Mouse (Mus musculus): Measurements from ENCODE around the gene Gm49358. TPM values are rescaled to one million over a fixed set of nuclear protein-coding genes. Genes with fewer than 3 reads are reported as not detected.

Gene Gm49358
- polyA plus RNA-seq, 1 experiment from 2014 or later = not detected

DNA sequence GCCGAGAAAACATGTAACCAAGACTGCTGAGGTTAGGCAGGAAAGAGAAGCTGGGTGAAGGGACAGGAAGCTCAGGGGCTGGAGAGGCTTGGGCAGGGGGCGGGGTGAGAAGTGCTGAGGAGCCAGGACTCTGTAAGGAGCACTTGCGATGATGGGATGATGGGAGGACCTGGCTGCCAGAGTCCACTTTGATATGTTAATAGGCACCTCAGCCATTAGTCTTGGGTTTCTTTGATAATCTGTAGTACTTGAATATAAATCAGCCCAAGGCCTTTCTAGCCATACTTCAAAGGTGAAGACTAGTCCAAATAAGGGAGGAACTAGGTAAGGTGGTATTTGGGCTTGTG is 1.4 kb upstream of the Gm49358 start:
- DNase-seq (ENCODE audit: low spot score) = no peak
- Histone ChIP-seq H3K4me3 (no peak overlapping the region), H3K27me3 (ENCODE audit: insufficient read depth, poor library complexity, severe bottlenecking) (no peaks in the 10 kb centered on the region), H3K36me3 (no peaks in the 10 kb centered on the region), H3K9me3 (no peaks in the 10 kb centered on the region), H3K27ac (no peak overlapping the region), H3K4me1 (replicated peaks) (no peaks in the 10 kb centered on the region)
- 76% methylated on average over 3 of the region's 3 CpGs for WGBS

- H3K4me3 ChIP-seq = no peak overlapping the region
- DNase-seq (ENCODE audit: low spot score) = no peak
- WGBS = 87% methylated on average over 4 of the region's 4 CpGs
These were observed 1.7 kb downstream of the Gm49358 start for GRCm38 (mm10) chr10:86765344-86765966.

DNA sequence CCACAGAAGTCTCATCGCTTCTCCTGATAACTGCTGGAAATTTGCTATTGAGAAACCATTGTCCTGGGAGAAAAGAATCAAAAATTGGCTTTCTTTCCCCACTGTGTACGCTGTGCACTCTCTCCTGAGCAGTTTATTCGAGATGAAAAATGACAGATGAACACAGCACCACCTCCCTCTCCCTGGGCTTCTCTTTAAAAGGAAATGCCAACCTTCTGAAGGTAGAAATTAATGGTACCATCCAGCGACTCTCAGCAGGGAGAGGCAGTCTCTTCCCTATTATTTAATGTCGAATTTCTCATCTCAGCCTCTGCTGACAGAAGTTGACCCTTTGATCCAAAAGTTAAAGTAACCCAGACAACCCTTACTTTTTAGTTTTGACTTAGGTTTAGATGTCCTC is 5.4 kb downstream of the Gm49358 start:
- Histone ChIP-seq H3K27ac (no peak overlapping the region), H3K27me3 (ENCODE audit: insufficient read depth, poor library complexity, severe bottlenecking) (no peaks in the 10 kb centered on the region), H3K9me3 (no peaks in the 10 kb centered on the region), H3K4me3 (no peak overlapping the region), H3K36me3 (no peaks in the 10 kb centered on the region), H3K4me1 (replicated peaks) (peaks cover 11% of the 10 kb centered on the region)
- no peak for DNase-seq (ENCODE audit: low spot score)
- 66% methylated on average over 5 of the region's 5 CpGs for WGBS

More at GRCm38 (mm10) chr10:86765344-86765966, 1.7 kb downstream of the Gm49358 start:
- H3K9me3 ChIP-seq = no peaks in the 10 kb centered on the region
- H3K27me3 ChIP-seq (ENCODE audit: insufficient read depth, poor library complexity, severe bottlenecking) = no peaks in the 10 kb centered on the region
- peaks cover 11% of the 10 kb centered on the region for H3K4me1 ChIP-seq (replicated peaks)
- no peak overlapping the region for H3K27ac ChIP-seq
- H3K36me3 ChIP-seq = no peaks in the 10 kb centered on the region

DNA sequence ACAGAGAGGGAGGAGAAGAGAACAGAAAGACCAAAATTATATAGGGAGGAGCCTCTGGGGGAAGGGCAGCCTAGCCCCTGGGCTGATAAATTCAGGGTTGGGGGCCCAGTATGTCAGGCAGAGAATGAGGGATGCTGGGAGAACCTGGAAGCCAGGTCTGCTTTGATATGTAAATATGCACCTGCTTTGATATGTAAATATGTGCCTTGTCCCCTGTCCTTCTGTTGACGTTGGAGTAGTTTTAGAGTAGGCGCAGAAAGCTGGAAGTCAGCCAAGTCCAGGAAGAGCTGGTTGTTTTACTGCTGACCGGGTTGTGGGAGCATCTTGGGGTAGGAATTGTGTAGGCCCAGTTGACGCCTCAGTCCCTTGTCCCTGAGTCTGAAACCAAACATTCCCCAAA is 6.0 kb downstream of the Gm49358 start:
- Histone ChIP-seq H3K36me3 (no peaks in the 10 kb centered on the region), H3K9me3 (no peaks in the 10 kb centered on the region), H3K27ac (no peak overlapping the region), H3K4me1 (replicated peaks) (peaks cover 11% of the 10 kb centered on the region), H3K4me3 (no peak overlapping the region), H3K27me3 (ENCODE audit: insufficient read depth, poor library complexity, severe bottlenecking) (no peaks in the 10 kb centered on the region)
- no peak for DNase-seq (ENCODE audit: low spot score)
- 51% methylated on average over 4 of the region's 4 CpGs for WGBS

- H3K36me3 ChIP-seq = no peaks in the 10 kb centered on the region
- 85% methylated on average over 5 of the region's 5 CpGs for WGBS
- H3K27me3 ChIP-seq (ENCODE audit: insufficient read depth, poor library complexity, severe bottlenecking) = no peaks in the 10 kb centered on the region
- H3K4me3 ChIP-seq = no peak overlapping the region
- no peak for DNase-seq (ENCODE audit: low spot score)
- no peak overlapping the region for H3K27ac ChIP-seq
- no peaks in the 10 kb centered on the region for H3K9me3 ChIP-seq
- peaks cover 11% of the 10 kb centered on the region for H3K4me1 ChIP-seq (replicated peaks)
These were observed 7.9 kb downstream of the Gm49358 start for GRCm38 (mm10) chr10:86771701-86772100.

- Histone ChIP-seq H3K4me1 (replicated peaks) (peaks cover 11% of the 10 kb centered on the region), H3K4me3 (no peak overlapping the region), H3K27ac (no peak overlapping the region), H3K27me3 (ENCODE audit: insufficient read depth, poor library complexity, severe bottlenecking) (no peaks in the 10 kb centered on the region), H3K36me3 (no peaks in the 10 kb centered on the region), H3K9me3 (no peaks in the 10 kb centered on the region)
- no peak for DNase-seq (ENCODE audit: low spot score)
- 85% methylated on average over 6 of the region's 6 CpGs for WGBS
These were observed 8.5 kb downstream of the Gm49358 start for GRCm38 (mm10) chr10:86772231-86772631.

GRCm38 (mm10) chr10:86773360-86773759 is 9.6 kb downstream of the Gm49358 start:
- H3K36me3 ChIP-seq = no peaks in the 10 kb centered on the region
- H3K27ac ChIP-seq = no peak overlapping the region
- peaks cover 5% of the 10 kb centered on the region; the same call in 1 of the 2 replicates for H3K27me3 ChIP-seq (ENCODE audit: insufficient read depth, poor library complexity, severe bottlenecking)
- H3K4me3 ChIP-seq = no peak overlapping the region
- H3K9me3 ChIP-seq = no peaks in the 10 kb centered on the region
- DNase-seq (ENCODE audit: low spot score) = no peak
- 81% methylated on average over 4 of the region's 4 CpGs for WGBS
- peaks cover 20% of the 10 kb centered on the region for H3K4me1 ChIP-seq (replicated peaks)

GRCm38 (mm10) chr10:86776281-86776680 is 12.5 kb downstream of the Gm49358 start:
- peak; percentile 26 for DNase-seq (ENCODE audit: low spot score)
- Histone ChIP-seq H3K27ac (no peak overlapping the region), H3K36me3 (no peaks in the 10 kb centered on the region), H3K27me3 (ENCODE audit: insufficient read depth, poor library complexity, severe bottlenecking) (peaks cover 28% of the 10 kb centered on the region), H3K9me3 (no peaks in the 10 kb centered on the region), H3K4me1 (replicated peaks) (peaks cover 28% of the 10 kb centered on the region), H3K4me3 (no peak overlapping the region)
- 76% methylated on average over 9 of the region's 9 CpGs for WGBS

DNA sequence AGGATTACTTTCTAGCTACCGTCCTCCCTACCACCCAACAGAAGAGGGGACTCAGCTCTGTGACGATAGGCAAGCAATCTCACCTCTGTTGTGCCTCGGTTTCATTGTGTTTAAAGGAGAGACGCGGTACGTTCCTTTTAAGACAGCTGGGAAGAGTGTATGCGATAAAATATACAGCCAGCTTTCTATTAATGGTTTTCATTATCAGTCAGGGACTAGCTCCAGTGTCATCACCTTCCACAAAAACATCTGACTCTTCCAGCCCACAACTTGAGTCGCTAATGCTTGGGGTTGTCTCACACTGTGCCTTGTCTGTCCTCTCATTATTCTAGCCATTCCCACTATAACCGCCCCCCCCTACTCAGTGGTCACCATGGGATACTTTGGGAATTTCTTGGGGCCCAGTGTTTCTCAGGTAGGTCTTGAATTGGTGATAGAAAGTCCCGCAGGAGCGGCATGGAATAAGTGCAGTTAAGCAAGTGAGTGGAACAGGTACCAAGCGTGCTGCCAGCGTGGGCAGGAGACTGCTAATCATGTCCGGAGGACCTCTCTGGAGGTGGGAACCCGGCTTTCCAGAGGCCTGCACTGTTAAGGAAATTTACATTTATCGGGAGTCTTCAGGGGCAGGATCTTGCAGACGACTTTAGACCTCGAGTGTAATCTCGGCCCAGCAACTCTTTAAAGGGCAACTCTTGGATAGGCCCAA is 14.0 kb downstream of the Gm49358 start:
- 40% methylated on average over 19 of the region's 19 CpGs for WGBS
- peak overlapping the region; percentile 90 for H3K27ac ChIP-seq

GRCm38 (mm10) chr10:86778398-86779116 is 14.8 kb downstream of the Gm49358 start, which contains the start of gene Nt5dc3:
Gene Nt5dc3, plus strand, starts transcription at chr10:86779005.
- WGBS = 1% methylated on average over 44 of the region's 44 CpGs
- DNase-seq (ENCODE audit: low spot score) = peak; percentile 97
- Histone ChIP-seq H3K27me3 (ENCODE audit: insufficient read depth, poor library complexity, severe bottlenecking) (peaks cover 29% of the 10 kb centered on the region), H3K36me3 (no peaks in the 10 kb centered on the region), H3K27ac (peak within 1 kb of the TSS; percentile 90), H3K4me3 (peak within 1 kb of the TSS; percentile 76), H3K9me3 (no peaks in the 10 kb centered on the region), H3K4me1 (replicated peaks) (peaks cover 42% of the 10 kb centered on the region)

More for the DNA sequence above, 14.0 kb downstream of the Gm49358 start:
- Histone ChIP-seq H3K27me3 (ENCODE audit: insufficient read depth, poor library complexity, severe bottlenecking) (peaks cover 29% of the 10 kb centered on the region), H3K4me3 (peak overlapping the region; percentile 76), H3K9me3 (no peaks in the 10 kb centered on the region), H3K36me3 (no peaks in the 10 kb centered on the region), H3K4me1 (replicated peaks) (peaks cover 39% of the 10 kb centered on the region)
- DNase-seq (ENCODE audit: low spot score) = no peak

DNA sequence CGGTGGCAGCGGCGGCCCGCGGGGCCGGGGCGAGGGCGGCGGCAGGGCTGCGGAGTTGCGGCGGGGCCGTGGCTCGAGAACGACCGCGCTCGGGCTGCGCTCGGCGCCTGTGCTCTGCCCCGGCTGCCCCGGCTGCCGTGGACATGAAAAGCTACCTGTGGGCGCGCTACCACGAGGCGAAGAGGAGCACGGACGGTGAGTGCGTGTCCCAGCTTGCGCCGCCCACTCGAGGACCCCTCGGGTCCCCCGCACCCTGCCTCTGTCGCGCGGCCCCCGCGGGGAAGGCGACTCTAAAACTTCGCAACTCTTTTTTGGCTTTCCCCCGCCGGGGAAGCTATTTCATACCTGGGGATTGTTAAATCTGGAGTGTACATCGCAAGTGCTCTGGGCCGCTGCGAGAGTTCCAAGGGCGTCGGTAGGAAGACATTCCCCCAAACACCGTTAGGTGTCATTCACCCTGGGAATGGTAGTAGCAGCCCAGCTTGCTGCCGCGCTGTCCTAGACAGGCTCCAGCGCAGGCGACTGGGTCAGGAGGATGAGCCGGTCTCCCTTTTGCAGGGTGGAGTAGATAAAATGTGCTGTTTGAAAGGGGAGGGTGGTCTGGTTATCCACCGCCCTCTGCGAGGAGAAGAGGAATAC is 15.5 kb downstream of the Gm49358 start:
- under 1% methylated on average over 58 of the region's 58 CpGs for WGBS
- H3K4me1 ChIP-seq (replicated peaks) = peaks cover 42% of the 10 kb centered on the region
- H3K27ac ChIP-seq = peak overlapping the region; percentile 90

GRCm38 (mm10) chr10:86779816-86780500 is 16.2 kb downstream of the Gm49358 start:
- Histone ChIP-seq H3K9me3 (no peaks in the 10 kb centered on the region), H3K36me3 (no peaks in the 10 kb centered on the region), H3K27ac (peak overlapping the region; percentile 90; the same call in 1 of the 2 replicates), H3K4me1 (replicated peaks) (peaks cover 42% of the 10 kb centered on the region), H3K4me3 (peak overlapping the region; percentile 76), H3K27me3 (ENCODE audit: insufficient read depth, poor library complexity, severe bottlenecking) (peaks cover 29% of the 10 kb centered on the region)
- peak; percentile 20 for DNase-seq (ENCODE audit: low spot score)
- 17% methylated on average over 12 of the region's 12 CpGs for WGBS

More for the DNA sequence above, 15.5 kb downstream of the Gm49358 start:
- Histone ChIP-seq H3K36me3 (no peaks in the 10 kb centered on the region), H3K9me3 (no peaks in the 10 kb centered on the region), H3K4me3 (peak overlapping the region; percentile 76), H3K27me3 (ENCODE audit: insufficient read depth, poor library complexity, severe bottlenecking) (peaks cover 29% of the 10 kb centered on the region)
- no peak for DNase-seq (ENCODE audit: low spot score)
